Comparison of ENCODE assay signal across 9 mouse cellular contexts in genomic region chr2:110564673-110565627, GRCm38 (mm10). TPM values are rescaled to one million over a fixed set of nuclear protein-coding genes. Genes with fewer than 3 reads are reported as not detected.
DNase-seq lines count a peak whose midpoint lies in the region; ATAC-seq and TF ChIP-seq lines count a peak whose summit lies in the region.
"Had no signal": no experiment of that assay in that cellular context is flagged by ENCODE, and none has a peak within 500 bp of the region (broad histone marks: within the 10 kb centered on the region; RNA-seq: fewer than 3 reads in every experiment).

No protein-coding gene starts in this region.

- peaks cover 26% of the 10 kb centered on the region for H3K9me3 ChIP-seq in CH12.LX (replicated peaks; ENCODE audit: low read length)
- no peaks in the 10 kb centered on the region for H3K9me3 ChIP-seq in heart, postnatal 0 days (replicated peaks; ENCODE audit: control insufficient read depth, low read length)
- no peaks in the 10 kb centered on the region for H3K9me3 ChIP-seq in neural tube, embryonic 13.5 days
- H3K9me3 ChIP-seq: embryonic facial prominence, embryonic 13.5 days had no signal

- H3K36me3 ChIP-seq in CH12.LX (replicated peaks in 1 of 2; ENCODE audit: control insufficient read depth in 1 of 2, insufficient read depth in 1 of 2, low read length in 1 of 2), result no peaks in the 10 kb centered on the region
- H3K36me3 ChIP-seq in heart, postnatal 0 days (replicated peaks; ENCODE audit: control insufficient read depth, insufficient read depth, low read length), result no peaks in the 10 kb centered on the region
- H3K36me3 ChIP-seq in liver, adult 2 months (ENCODE audit: control insufficient read depth, insufficient read depth, low read length), result no peaks in the 10 kb centered on the region
- no peaks in the 10 kb centered on the region for H3K36me3 ChIP-seq in neural tube, embryonic 13.5 days
- H3K36me3 ChIP-seq: embryonic facial prominence, embryonic 13.5 days had no signal

- DNase-seq in CH12.LX (ENCODE audit: extremely low read depth), result peak; percentile 10
- peak; percentile 87 for DNase-seq in brain, embryonic 14.5 days (ENCODE audit: low read depth)
- DNase-seq in fibroblast of lung, adult 2 months (ENCODE audit: low read depth), result peak; percentile 69
- peak; percentile 58 for DNase-seq in heart, postnatal 0 days (ENCODE audit: low spot score)
- DNase-seq in kidney, postnatal 25 days, result peak; percentile 71 to 84
- DNase-seq in liver, adult 2 months (ENCODE audit: extremely low read depth, low read depth, low spot score), result peak; percentile 62
- DNase-seq in thymus, postnatal 36 days, result no peak

- H3K4me3 ChIP-seq in CH12.LX (replicated peaks in 1 of 3; ENCODE audit: low read depth in 2 of 3, low read length in 2 of 3, poor library complexity in 1 of 3), result no peak overlapping the region
- no peak overlapping the region for H3K4me3 ChIP-seq in heart, postnatal 0 days (ENCODE audit: low read depth, low read length)
- no peak overlapping the region for H3K4me3 ChIP-seq in liver, adult 2 months (ENCODE audit: insufficient read depth, low read depth, low read length)
- H3K4me3 ChIP-seq in neural tube, embryonic 13.5 days, result no peak overlapping the region
- H3K4me3 ChIP-seq: embryonic facial prominence, embryonic 13.5 days had no signal

- TF ChIP-seq POLR2A in CH12.LX (IDR thresholded peaks at IDR 0.05; ENCODE audit: low read depth, low read length), result no peak
- TF ChIP-seq POLR2A in brain, embryonic 14.5 days (IDR thresholded peaks at IDR 0.05; ENCODE audit: borderline replicate concordance, extremely low read depth, insufficient read depth, insufficient read length, poor library complexity, severe bottlenecking), result no peak
- no peak for TF ChIP-seq POLR2A in liver, adult 2 months (IDR thresholded peaks at IDR 0.05; ENCODE audit: extremely low read depth, insufficient read depth, low read length)

- H3K9ac ChIP-seq in CH12.LX (ENCODE audit: insufficient read depth, low read depth), result no peak overlapping the region
- H3K9ac ChIP-seq in heart, postnatal 0 days (replicated peaks; ENCODE audit: low read depth, low read length), result no peak overlapping the region
- H3K9ac ChIP-seq in liver, adult 2 months (ENCODE audit: low read depth, low read length), result no peak overlapping the region
- no peak overlapping the region for H3K9ac ChIP-seq in neural tube, embryonic 13.5 days
- H3K9ac ChIP-seq: embryonic facial prominence, embryonic 13.5 days had no signal

- peak in 1 of 2 experiments; percentile 44; a peak in 2 of 4 replicates for TF ChIP-seq CTCF in CH12.LX (conservative IDR thresholded peaks at IDR 0.05 in 1 of 2, IDR thresholded peaks at IDR 0.05 in 1 of 2; ENCODE audit: low read depth in 2 of 2, low read length in 2 of 2)
- peak; percentile 71 for TF ChIP-seq CTCF in brain, embryonic 14.5 days (IDR thresholded peaks at IDR 0.05; ENCODE audit: borderline replicate concordance, extremely low read depth, insufficient read depth, insufficient read length)
- TF ChIP-seq CTCF in heart, postnatal 0 days (IDR thresholded peaks at IDR 0.05; ENCODE audit: low read depth), result peak; percentile 79
- peak; percentile 52 for TF ChIP-seq CTCF in liver, adult 2 months (IDR thresholded peaks at IDR 0.05; ENCODE audit: low read depth, low read length)

- H3K79me2 ChIP-seq in CH12.LX (replicated peaks; ENCODE audit: control insufficient read depth, extremely low read depth, insufficient read depth, poor library complexity, severe bottlenecking), result no peaks in the 10 kb centered on the region
- no peaks in the 10 kb centered on the region for H3K79me2 ChIP-seq in liver, adult 2 months (ENCODE audit: control insufficient read depth, insufficient read depth, low read length)

- peak; percentile 44; the same call in 1 of the 2 replicates for ATAC-seq in heart, postnatal 0 days (ENCODE audit: insufficient read depth, low read depth)
- ATAC-seq in neural tube, embryonic 13.5 days (ENCODE audit: low read depth), result peak; percentile 85

- no peak for TF ChIP-seq EP300 in CH12.LX (IDR thresholded peaks at IDR 0.05; ENCODE audit: low read length)
- TF ChIP-seq EP300 in heart, postnatal 0 days (IDR thresholded peaks at IDR 0.05; ENCODE audit: low read depth), result no peak

- TF ChIP-seq RAD21 in CH12.LX (IDR thresholded peaks at IDR 0.05; ENCODE audit: low read depth, low read length), result peak; percentile 45

- in situ Hi-C loops in CH12.LX (cut with MboI; ENCODE audit: low pct_ligation_motif_present, low pct_unique_long_range_greater_than_20kb, low sequenced_read_pairs), result loop anchor here (10.0 to 25.0 kb wide), 2 partner anchors 340 to 653 kb away; partner anchors contain the start of gene Lgr4

- H3K27me3 ChIP-seq in CH12.LX (replicated peaks), result no peaks in the 10 kb centered on the region
- no peaks in the 10 kb centered on the region for H3K27me3 ChIP-seq in heart, postnatal 0 days (ENCODE audit: control insufficient read depth, insufficient read depth, low read length)
- H3K27me3 ChIP-seq in liver, adult 2 months (ENCODE audit: control insufficient read depth, insufficient read depth, low read length), result no peaks in the 10 kb centered on the region
- no peaks in the 10 kb centered on the region for H3K27me3 ChIP-seq in neural tube, embryonic 13.5 days
- H3K27me3 ChIP-seq: embryonic facial prominence, embryonic 13.5 days had no signal

- 34% methylated on average over 5 of the region's 5 CpGs for WGBS in heart, postnatal 0 days
- WGBS in liver, adult 2 months, result 37% methylated on average over 5 of the region's 5 CpGs
- 36% methylated on average over 5 of the region's 5 CpGs for WGBS in neural tube, embryonic 13.5 days

- dilution Hi-C loops in CH12.LX (cut with MboI; ENCODE audit: extremely low pct_ligation_motif_present, extremely low pct_unique_long_range_greater_than_20kb, low sequenced_read_pairs), result no loop called here

- no peak overlapping the region for H3K27ac ChIP-seq in CH12.LX (ENCODE audit: insufficient read depth, low read depth)
- no peak overlapping the region for H3K27ac ChIP-seq in heart, postnatal 0 days (ENCODE audit: low read depth)
- H3K27ac ChIP-seq in liver, adult 2 months (replicated peaks; ENCODE audit: insufficient read depth, low read depth, low read length), result no peak overlapping the region
- H3K27ac ChIP-seq in neural tube, embryonic 13.5 days (replicated peaks), result no peak overlapping the region
- H3K27ac ChIP-seq: embryonic facial prominence, embryonic 13.5 days had no signal

- no peak overlapping the region for H3K4me2 ChIP-seq in CH12.LX (ENCODE audit: insufficient read depth, low read depth, poor library complexity, severe bottlenecking)
- H3K4me2 ChIP-seq in heart, postnatal 0 days (ENCODE audit: low read depth, low read length), result no peak overlapping the region
- H3K4me2 ChIP-seq in neural tube, embryonic 13.5 days, result no peak overlapping the region
- H3K4me2 ChIP-seq: embryonic facial prominence, embryonic 13.5 days had no signal

- H3K4me1 ChIP-seq in CH12.LX (ENCODE audit: control insufficient read depth in 1 of 2, insufficient read depth in 2 of 2), result no peaks in the 10 kb centered on the region
- no peaks in the 10 kb centered on the region for H3K4me1 ChIP-seq in heart, postnatal 0 days (ENCODE audit: control insufficient read depth, insufficient read depth)
- no peaks in the 10 kb centered on the region for H3K4me1 ChIP-seq in liver, adult 2 months (ENCODE audit: control insufficient read depth, insufficient read depth, low read length)
- H3K4me1 ChIP-seq in neural tube, embryonic 13.5 days (replicated peaks), result no peaks in the 10 kb centered on the region

TF ChIP-seq in CH12.LX, 34 proteins besides CTCF, POLR2A, EP300 and RAD21:
- no peak for TF ChIP-seq PAX5 (IDR thresholded peaks at IDR 0.05; ENCODE audit: low read length)
- TF ChIP-seq SMC3 (IDR thresholded peaks at IDR 0.05; ENCODE audit: low read depth, low read length), result peak; percentile 40

RNA-seq across cellular contexts. Expression of gene Slc5a12, which starts 32.1 kb away (rescaled TPM):
- total RNA-seq in CH12.LX (2012; rRNA removed) (not detected in 2 replicates), CH12.LX (2014; rRNA removed) (not detected in 2 replicates)
- not detected in 2 replicates for polyA plus RNA-seq in CH12.LX (2012; ENCODE audit: insufficient read length, low read depth)
- polyA plus RNA-seq in brain, embryonic 14.5 days (2012; rRNA removed), result not detected in 2 replicates
- not detected in 2 replicates for total RNA-seq in heart, postnatal 0 days (2014; rRNA removed; ENCODE audit: low replicate concordance)
- polyA plus RNA-seq in heart, postnatal 0 days (2015; fragmentation: Nextera tagmentation; extraction: Ambion mirVana), result not detected in 2 replicates
- total RNA-seq in liver, adult 2 months (2014; rRNA removed), result 0.07 TPM in 1 of 2 replicates, not detected in the other
- not detected in 2 replicates for polyA plus RNA-seq in liver, adult 2 months (2012; rRNA removed)
- polyA plus RNA-seq in neural tube, embryonic 13.5 days (2015; fragmentation: Nextera tagmentation; extraction: Ambion mirVana), result 0.19 TPM in 1 of 2 replicates, not detected in the other
- polyA plus RNA-seq: embryonic facial prominence, embryonic 13.5 days had no signal

Comparison
In these comparisons a context has a peak if more than half of its experiments do, and no peak if none do; other contexts are left out.
1. DNase-seq: peak in CH12.LX (single experiment), brain, embryonic 14.5 days (single experiment), fibroblast of lung, adult 2 months (single experiment), heart, postnatal 0 days (single experiment), kidney, postnatal 25 days (2 of 2) and liver, adult 2 months (single experiment); none in thymus, postnatal 36 days (0 of 2).